Mouse (Mus musculus): ENCODE results near the gene Fosb. TPM values are rescaled to one million over a fixed set of nuclear protein-coding genes. Genes with fewer than 3 reads are reported as not detected.

Gene Fosb
- total RNA-seq, 1 experiment from 2014 or later = 1.0 TPM

Other genes with a start within 250 kb of the Fosb start
- 53.1 and 64.1 TPM in 2 replicates for gene Dmwd, start 233.8 kb downstream of the Fosb start, total RNA-seq (2021)
- 106 and 114 TPM in 2 replicates for gene Dmpk, start 226.2 kb downstream of the Fosb start, total RNA-seq (2021)
- 21.8 and 26.1 TPM in 2 replicates for gene Six5, start 215.5 kb downstream of the Fosb start, total RNA-seq (2021)
- 0.09 TPM in 1 of 2 replicates, not detected in the other for gene Gm4969, start 191.7 kb downstream of the Fosb start, total RNA-seq (2021)
- 11.7 and 15.1 TPM in 2 replicates for gene Fbxo46, start 190.2 kb downstream of the Fosb start, total RNA-seq (2021)
- gene Qpctl, start 160.8 kb downstream of the Fosb start, total RNA-seq (2021) = 15.4 and 20.3 TPM in 2 replicates
- 90.5 and 99.0 TPM in 2 replicates for gene Snrpd2, start 160.3 kb downstream of the Fosb start, total RNA-seq (2021)
- 0.27 and 0.43 TPM in 2 replicates for gene Gipr, start 143.9 kb downstream of the Fosb start, total RNA-seq (2021)
- gene Eml2, start 133.6 kb downstream of the Fosb start, total RNA-seq (2021) = 36.3 and 66.2 TPM in 2 replicates
- gene Gpr4, start 97.5 kb downstream of the Fosb start, total RNA-seq (2021) = 6.2 and 7.5 TPM in 2 replicates
- 26.9 and 30.6 TPM in 2 replicates for gene Opa3, start 81.7 kb downstream of the Fosb start, total RNA-seq (2021)
- 47.4 and 61.4 TPM in 2 replicates for gene Vasp, start 38.2 kb downstream of the Fosb start, total RNA-seq (2021)
- not detected in 2 replicates for gene Ppm1n, start 30.0 kb downstream of the Fosb start, total RNA-seq (2021)
- 2.5 and 5.3 TPM in 2 replicates for gene Rtn2, start 27.4 kb downstream of the Fosb start, total RNA-seq (2021)
- gene Ercc1, start 34.7 kb upstream of the Fosb start, total RNA-seq (2021) = 44.5 and 45.8 TPM in 2 replicates
- 13.4 and 13.5 TPM in 2 replicates for gene Cd3eap, start 49.4 kb upstream of the Fosb start, total RNA-seq (2021)
- 6.7 and 9.3 TPM in 2 replicates for gene Ppp1r13l, start 49.7 kb upstream of the Fosb start, total RNA-seq (2021)
- 34.8 and 42.9 TPM in 2 replicates for gene Ercc2, start 72.0 kb upstream of the Fosb start, total RNA-seq (2021)
- 1.9 and 2.9 TPM in 2 replicates for gene Klc3, start 94.1 kb upstream of the Fosb start, total RNA-seq (2021)
- gene Ckm, start 94.7 kb upstream of the Fosb start, total RNA-seq (2021) = 1.1 TPM in 1 of 2 replicates, not detected in the other
- gene Mark4, start 148.8 kb upstream of the Fosb start, total RNA-seq (2021) = 56.0 and 69.2 TPM in 2 replicates
- gene Exoc3l2, start 153.3 kb upstream of the Fosb start, total RNA-seq (2021) = 31.9 and 38.0 TPM in 2 replicates
- gene Bloc1s3, start 198.3 kb upstream of the Fosb start, total RNA-seq (2021) = 13.0 and 15.9 TPM in 2 replicates
- gene Trappc6a, start 198.3 kb upstream of the Fosb start, total RNA-seq (2021) = 76.5 and 92.1 TPM in 2 replicates
- not detected in 2 replicates for gene Nkpd1, start 207.8 kb upstream of the Fosb start, total RNA-seq (2021)